Mouse (Mus musculus) gastrocnemius, postnatal 10 days (tissue): ENCODE results near the gene Irak2. TPM values are rescaled to one million over a fixed set of nuclear protein-coding genes. Genes with fewer than 3 reads are reported as not detected.

ENCODE experiments used
- DNase-seq: peaks from one replicate; pipeline ENCODE4 v3.0.0; 2021; ENCODE audit warnings: mixed read lengths
- total RNA-seq, 2 experiments: library from RNA; stranded (reverse); gene quantifications; 2 replicates each; pipeline ENCODE4 v1.2.3; 2021

Irak2 gene
- total RNA-seq, 2 experiments from 2014 or later: 6.3 to 7.2 TPM

GRCm38 (mm10) chr6:113642605-113643004, 4.3 kb downstream of the Irak2 start:
- no peak for DNase-seq

- DNase-seq: no peak
Measured at GRCm38 (mm10) chr6:113643021-113643420, 4.8 kb downstream of the Irak2 start.

- DNase-seq: no peak
Measured at GRCm38 (mm10) chr6:113643967-113644366, 5.7 kb downstream of the Irak2 start.

DNA sequence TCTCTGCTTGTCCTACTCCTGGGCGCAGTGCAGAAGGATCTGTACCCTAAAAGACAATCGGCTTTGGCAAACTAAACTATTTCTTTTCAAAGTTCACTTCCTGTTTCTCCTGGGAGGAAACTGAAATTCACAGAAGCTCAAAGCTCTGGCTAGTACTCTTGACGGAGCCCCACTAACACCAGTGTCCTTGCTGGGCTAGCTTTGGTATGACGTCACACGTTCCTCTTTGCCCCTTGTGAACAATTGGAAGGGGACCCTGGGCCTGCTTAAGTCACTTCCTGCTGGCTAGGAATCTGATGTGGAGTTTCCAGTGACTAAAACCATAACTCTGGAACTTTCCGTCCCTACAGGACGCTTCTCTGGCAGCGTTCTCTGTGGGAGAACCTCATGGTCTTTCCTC, 6.5 kb downstream of the Irak2 start:
- DNase-seq: no peak

GRCm38 (mm10) chr6:113649346-113650196, 11.3 kb downstream of the Irak2 start:
- DNase-seq: no peak

DNA sequence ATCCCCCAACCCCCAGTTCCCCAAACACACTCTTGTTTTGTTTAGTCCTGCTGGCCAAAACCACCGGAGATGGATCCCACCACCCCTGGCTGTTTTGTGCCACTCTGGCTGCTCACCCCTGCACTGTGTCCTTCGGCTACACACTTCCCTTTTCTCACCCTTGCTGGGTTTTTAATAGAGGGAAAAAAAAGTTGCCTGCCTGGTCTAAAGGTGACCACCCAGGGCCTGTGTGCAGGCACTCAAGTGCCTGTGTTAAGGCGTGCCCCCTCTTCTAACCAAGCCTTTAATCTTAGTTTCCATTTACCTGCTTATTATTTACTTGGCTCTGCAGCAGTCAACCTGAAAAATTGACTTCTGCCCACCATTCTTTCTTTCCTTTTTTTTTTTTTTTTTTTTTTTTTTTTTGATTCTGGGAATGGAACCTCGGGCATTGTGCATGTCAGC, 12.0 kb downstream of the Irak2 start:
- no peak for DNase-seq

GRCm38 (mm10) chr6:113651626-113652025, 13.4 kb downstream of the Irak2 start:
- no peak for DNase-seq

DNA sequence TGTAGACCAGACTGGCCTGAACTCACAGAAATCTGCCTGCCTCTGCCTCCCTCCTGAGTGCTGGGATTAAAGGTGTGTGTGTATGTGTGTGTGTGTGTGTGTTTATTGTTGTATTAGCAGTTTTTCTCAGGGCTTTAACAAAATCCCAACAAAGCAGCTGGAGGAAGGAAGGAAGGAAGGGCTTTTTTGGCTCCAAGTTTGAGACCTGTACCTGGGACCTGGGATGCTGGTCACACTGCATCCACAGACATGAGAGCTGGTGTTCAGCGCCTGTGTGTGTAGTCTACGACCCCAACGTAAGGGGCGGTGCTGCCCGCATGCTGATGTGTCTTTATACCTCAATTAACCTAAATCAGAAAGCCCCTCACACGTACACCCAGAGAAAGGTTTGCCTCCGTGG, 15.3 kb downstream of the Irak2 start:
- DNase-seq: no peak

GRCm38 (mm10) chr6:113654102-113654501, 15.8 kb downstream of the Irak2 start:
- DNase-seq: no peak

DNA sequence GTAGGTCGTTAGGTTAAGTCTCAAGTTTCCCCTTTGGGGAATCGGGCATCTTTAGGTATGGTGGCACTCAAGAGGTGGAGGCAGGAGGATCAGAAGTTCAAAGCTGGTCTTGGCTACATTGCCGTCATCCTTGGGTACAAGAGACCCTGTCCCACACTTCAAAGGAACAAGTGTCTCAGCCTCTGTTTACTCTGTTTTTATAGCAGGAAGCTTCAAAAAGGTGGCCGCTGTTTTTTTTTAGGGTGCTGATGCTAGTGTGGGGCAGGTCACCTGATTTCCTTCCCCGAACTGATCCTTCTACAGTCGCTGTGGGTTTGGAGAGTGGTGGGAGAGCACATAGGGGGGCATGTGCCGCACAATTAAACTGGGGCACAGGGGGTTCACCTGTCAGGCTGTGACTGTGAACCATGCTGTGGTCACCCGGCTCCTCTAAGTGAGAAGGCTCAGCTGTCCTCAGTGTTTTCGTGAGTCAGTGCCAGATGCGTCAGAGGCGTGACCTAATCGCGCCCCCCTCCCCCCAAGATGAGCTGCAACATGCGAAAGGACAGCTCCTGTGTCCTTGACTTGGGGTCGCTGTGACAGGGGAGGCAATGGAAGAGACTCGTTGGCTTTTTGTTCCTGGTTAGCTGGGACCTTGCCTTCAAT, 16.6 kb downstream of the Irak2 start:
- no peak for DNase-seq

DNA sequence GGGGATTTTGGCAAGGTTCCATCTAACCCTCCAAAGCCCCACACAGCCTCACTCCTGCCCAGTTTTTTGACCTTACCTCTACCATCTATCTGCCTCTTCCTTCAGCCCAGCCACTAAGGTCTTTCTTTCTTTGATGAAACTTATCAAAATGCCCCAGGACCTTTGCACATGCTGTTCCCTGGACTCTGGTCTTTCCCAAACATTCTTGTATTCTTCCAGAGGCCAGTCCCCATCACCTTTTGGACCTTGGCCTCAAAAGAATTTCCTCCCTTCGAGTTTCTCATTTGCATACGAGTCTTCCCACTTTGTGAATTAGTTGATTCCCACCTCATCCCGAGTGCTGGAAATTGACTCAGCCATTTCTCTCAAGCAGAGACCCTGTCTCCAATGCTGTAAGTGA, 17.2 kb downstream of the Irak2 start:
- no peak for DNase-seq

GRCm38 (mm10) chr6:113656847-113657246, 18.6 kb downstream of the Irak2 start:
- no peak for DNase-seq

- no peak for DNase-seq
Measured at GRCm38 (mm10) chr6:113658226-113658625, 20.0 kb downstream of the Irak2 start.

- no peak for DNase-seq
Measured at GRCm38 (mm10) chr6:113659648-113660491, 21.6 kb downstream of the Irak2 start.

- no peak for DNase-seq
Measured at GRCm38 (mm10) chr6:113660492-113661352, 22.5 kb downstream of the Irak2 start.

DNA sequence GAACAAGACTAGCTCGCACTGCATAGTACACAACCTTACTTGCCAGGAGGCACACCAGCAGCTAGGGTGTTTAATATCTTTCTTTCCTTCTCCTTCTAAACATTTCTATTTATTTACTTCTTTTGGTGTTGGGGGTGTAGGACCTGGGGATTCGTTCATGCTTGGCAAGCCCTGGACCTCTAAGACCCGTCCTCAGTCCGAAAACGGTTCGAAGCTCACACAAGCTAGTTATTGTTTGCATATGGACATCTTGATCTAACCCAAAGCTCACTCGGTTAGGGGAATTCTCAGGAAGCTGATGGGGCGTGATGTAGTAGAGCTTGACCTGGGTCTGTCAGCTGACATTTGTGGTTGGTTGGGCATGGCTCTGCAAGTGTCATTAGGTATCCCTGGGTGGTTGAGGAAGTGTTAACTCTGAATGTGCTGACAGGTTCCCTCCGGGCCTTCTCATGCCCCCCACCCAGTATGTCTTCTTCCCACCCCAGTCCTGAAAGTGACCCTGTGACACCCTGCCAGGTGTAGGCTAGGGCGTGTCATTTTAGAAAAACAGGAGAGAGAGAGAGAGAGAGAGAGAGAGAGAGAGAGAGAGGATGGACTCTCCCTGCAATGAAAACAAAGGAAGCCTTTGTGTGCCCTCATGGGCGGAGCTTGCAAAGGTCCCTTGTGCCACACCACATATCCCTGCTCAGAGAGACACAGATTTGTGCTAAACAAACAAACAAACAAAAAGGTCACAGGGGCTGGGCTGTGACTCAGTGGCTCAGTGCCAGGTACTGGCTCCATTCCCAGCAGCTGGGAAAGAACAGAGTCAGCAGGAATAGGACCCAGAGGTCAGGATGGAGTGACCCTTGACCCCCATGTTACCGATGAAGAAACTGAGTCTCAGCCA, 23.3 kb downstream of the Irak2 start:
- DNase-seq: peak; percentile 47

DNA sequence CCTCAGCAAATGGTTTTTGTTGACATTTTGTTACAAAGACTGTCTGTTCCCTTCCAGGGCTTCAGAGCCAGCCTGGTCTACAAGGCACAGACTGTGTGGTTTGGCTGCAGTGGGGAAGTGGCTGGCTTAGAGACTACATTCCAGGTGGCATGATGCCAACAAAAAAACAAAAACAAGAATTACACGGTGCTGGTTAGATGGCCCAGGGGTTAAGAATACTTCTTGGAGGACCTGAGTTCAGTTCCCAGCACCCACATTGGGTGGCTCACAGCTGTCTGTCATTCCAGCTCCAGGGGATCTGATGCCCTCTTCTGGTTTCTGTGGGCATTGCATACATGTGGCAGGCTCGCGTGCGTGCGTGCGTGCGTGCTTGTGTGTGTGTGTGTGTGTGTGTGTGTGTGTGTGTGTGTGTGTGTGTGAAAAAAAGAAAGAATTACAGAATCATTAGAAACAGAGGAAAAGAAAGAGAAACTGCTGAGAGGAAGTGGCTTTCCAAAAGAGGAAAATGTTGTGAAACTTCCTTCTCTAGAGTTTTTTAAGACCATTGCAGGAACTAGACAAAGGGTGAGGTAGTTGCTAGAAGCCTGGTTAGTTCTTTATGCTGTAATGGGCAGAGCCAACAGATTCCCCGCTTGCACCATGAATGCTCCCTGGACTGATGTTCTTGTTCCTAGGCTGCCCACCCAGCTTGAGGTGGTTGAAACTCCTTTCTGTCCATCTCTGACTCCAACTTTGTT, 24.9 kb downstream of the Irak2 start:
- DNase-seq: no peak

DNA sequence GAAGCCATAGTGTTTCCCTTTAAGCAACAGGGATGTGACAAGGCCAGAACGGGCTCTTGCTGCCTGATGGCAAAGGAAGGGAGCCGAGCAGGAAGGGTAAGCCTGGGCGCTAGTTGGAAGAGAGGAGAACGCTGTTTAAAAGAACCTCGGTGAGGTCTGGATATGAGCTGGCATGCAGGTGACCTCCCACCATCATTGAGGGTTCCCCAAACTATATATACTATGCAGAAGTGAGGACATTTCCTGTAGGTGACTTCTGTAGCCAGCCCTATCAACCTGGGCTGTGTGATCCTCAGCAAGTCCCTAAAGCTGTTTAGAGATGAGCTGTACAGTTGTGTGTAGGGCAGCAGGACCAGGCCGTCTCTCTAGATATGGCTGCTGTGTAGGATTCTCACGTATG, 26.0 kb downstream of the Irak2 start:
- DNase-seq: no peak

DNA sequence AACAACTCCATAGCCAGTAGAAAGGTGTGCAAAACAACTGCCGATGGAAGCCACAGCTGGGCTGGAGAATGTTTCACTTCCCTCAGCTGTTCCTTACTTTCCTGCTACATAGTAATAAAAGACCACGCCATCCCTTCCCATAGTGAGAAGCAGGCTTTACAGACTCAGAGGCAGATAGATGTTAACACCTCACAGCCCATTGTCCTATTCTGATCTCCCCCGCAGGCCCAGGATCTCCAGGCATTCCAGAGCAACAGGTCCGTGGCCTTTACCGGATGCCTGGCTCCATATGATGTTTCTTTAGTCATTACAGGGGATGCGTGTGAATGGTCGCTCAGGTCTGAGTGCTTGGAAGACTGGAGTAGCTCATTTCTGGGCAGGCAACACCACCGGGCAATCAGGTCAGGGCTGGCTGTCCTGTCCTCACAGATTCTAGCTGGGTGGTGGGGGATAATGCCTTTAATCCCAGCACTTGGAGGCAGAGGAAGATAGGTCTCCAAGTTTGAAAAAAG, 29.4 kb downstream of the Irak2 start:
- no peak for DNase-seq
